Mouse (Mus musculus) central nervous system, embryonic 18 days (tissue): ENCODE results near the gene Olfr1170. TPM values are rescaled to one million over a fixed set of nuclear protein-coding genes. Genes with fewer than 3 reads are reported as not detected.

Experiments used
- polyA plus RNA-seq: library from polyadenylated mRNA; depleted of rRNA; stranded (reverse); fragments of >200 nt; gene quantifications from 2 replicates; pipeline ENCODE4 v1.2.3, GENCODE M21; 2012; rRNA removed

Gene Olfr1170
- not detected in 2 replicates for polyA plus RNA-seq

GRCm38 (mm10) chr2:88228234-88228633, at the start of gene Olfr1170:
Gene Olfr1170, minus strand, starts transcription at chr2:88228334.

GRCm38 (mm10) chr2:88181580-88181979, 46.6 kb downstream of the Olfr1170 start, which contains the start of gene Olfr1168:
Gene Olfr1168, plus strand, starts transcription at chr2:88181880.

Other genes with a start within 250 kb of the Olfr1170 start
- not detected in 2 replicates for gene Olfr1158, start 238.2 kb downstream of the Olfr1170 start, polyA plus RNA-seq
- gene Olfr1160, start 220.1 kb downstream of the Olfr1170 start, polyA plus RNA-seq: not detected in 2 replicates
- not detected in 2 replicates for gene Olfr1161, start 205.6 kb downstream of the Olfr1170 start, polyA plus RNA-seq
- gene Olfr73, start 190.6 kb downstream of the Olfr1170 start, polyA plus RNA-seq: not detected in 2 replicates
- not detected in 2 replicates for gene Olfr1162, start 177.2 kb downstream of the Olfr1170 start, polyA plus RNA-seq
- gene Olfr1163, start 156.5 kb downstream of the Olfr1170 start, polyA plus RNA-seq: not detected in 2 replicates
- gene Olfr1164, start 134.4 kb downstream of the Olfr1170 start, polyA plus RNA-seq: not detected in 2 replicates
- not detected in 2 replicates for gene Olfr1166, start 100.1 kb downstream of the Olfr1170 start, polyA plus RNA-seq
- gene Olfr1167, start 73.1 kb downstream of the Olfr1170 start, polyA plus RNA-seq: not detected in 2 replicates
- gene Olfr1168, start 46.5 kb downstream of the Olfr1170 start, polyA plus RNA-seq: not detected in 2 replicates
- not detected in 2 replicates for gene Olfr1173, start 51.5 kb upstream of the Olfr1170 start, polyA plus RNA-seq
- gene Olfr1174-ps, start 86.8 kb upstream of the Olfr1170 start, polyA plus RNA-seq: not detected in 2 replicates
- not detected in 2 replicates for gene Olfr1175-ps, start 98.9 kb upstream of the Olfr1170 start, polyA plus RNA-seq
- not detected in 2 replicates for gene Olfr1176, start 108.4 kb upstream of the Olfr1170 start, polyA plus RNA-seq
- not detected in 2 replicates for gene Olfr1177-ps, start 118.2 kb upstream of the Olfr1170 start, polyA plus RNA-seq
- not detected in 2 replicates for gene Olfr1178, start 158.7 kb upstream of the Olfr1170 start, polyA plus RNA-seq
- not detected in 2 replicates for gene Olfr1179, start 178.1 kb upstream of the Olfr1170 start, polyA plus RNA-seq
- not detected in 2 replicates for gene Olfr1180, start 190.8 kb upstream of the Olfr1170 start, polyA plus RNA-seq
- not detected in 2 replicates for gene Olfr1181, start 197.8 kb upstream of the Olfr1170 start, polyA plus RNA-seq
- not detected in 2 replicates for gene Gm13757, start 220.8 kb upstream of the Olfr1170 start, polyA plus RNA-seq
- gene Olfr1183, start 226.5 kb upstream of the Olfr1170 start, polyA plus RNA-seq: not detected in 2 replicates